Mouse (Mus musculus) embryo, embryonic 9.5 days (tissue): ENCODE measurements at regions not wholly inside any gene's neighbourhood (a gene's known extent, or its start where the extent isn't known, plus 50 kb on each side); places are given as distances from the start of the nearest gene placed in this dataset.

Experiments used
- DNase-seq: peaks from one replicate; pipeline ENCODE4 v3.0.0-alpha.2; 2017; ENCODE audit errors: extremely low spot score

DNA sequence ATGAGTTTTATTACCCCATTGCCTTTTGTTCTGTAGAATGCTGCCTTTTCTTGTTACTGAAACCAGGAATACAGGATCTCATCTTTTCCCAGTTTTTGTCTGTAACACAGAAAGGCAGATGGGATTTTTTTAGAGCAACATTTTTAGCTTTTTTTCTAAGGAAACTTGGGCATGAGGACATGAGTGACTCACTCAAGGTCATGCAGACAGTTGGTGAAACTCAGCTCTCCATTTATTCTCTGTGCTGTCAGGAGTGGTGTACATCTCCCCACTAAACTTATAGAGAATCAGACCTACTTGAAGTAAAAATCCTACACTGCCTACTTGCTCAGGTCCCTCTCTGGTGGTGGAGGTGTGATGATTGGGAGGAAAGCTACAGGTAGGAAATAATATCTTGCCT lies 459.9 kb downstream of the Bcl11a start:
- no peak for DNase-seq

DNA sequence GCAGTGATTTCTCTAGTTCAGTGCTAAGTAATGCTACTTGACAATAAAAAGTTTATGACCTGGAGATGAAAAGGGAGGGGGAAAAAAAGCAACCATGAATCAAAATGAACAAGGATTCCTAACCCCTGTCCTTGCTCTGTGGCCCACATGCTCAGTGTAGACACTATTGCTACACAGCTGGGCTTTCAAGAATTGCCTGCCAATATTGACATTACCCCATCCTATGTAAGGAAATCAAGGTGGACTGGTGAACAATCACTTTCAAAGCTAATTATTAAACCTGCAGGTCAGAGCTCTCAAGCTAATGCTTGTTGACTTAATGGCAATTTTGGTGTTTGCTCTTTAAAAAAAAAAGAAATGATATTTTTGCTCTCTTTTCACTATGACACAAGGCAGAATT lies 491.8 kb downstream of the Bcl11a start:
- DNase-seq: no peak

DNA sequence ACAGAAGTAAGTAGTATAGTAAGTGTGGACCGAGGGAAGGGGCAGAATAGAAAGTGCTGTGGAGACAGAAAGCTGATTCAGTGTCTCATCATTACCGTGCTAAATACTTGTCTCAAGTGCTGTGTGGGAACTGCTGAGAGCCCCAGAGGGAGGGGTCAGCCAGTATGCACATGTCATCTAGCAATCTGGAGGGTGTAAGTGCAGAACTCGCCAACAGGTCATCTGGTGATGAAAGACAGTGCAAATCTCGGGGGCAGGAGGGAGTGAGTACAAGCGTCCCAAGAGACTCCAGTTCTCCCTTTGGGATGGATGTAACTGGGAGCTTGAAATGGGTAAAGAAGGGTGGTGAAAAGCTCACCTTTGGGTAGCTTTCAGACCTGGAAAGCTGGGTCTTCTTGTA lies 535.7 kb downstream of the Bcl11a start:
- DNase-seq: no peak

DNA sequence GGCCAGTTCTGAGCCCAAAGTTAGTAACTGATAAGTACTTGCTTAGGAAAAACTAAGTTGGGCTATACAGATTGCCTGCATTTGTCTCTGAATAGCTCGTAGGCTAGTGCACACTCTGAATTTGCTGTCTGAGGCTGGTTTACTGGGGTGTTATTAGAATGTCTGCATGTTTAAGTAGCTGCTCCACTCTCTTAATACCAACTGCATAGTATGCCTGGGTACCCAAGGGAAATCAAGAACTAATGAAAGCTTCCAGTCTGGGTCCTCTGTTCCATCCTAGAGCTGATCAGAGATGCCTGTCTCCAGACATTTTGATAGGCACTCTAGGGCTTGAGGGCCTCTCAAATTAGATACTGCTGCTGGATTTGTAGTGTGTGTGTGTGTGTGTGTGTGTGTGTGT lies 537.6 kb downstream of the Bcl11a start:
- DNase-seq: no peak

DNA sequence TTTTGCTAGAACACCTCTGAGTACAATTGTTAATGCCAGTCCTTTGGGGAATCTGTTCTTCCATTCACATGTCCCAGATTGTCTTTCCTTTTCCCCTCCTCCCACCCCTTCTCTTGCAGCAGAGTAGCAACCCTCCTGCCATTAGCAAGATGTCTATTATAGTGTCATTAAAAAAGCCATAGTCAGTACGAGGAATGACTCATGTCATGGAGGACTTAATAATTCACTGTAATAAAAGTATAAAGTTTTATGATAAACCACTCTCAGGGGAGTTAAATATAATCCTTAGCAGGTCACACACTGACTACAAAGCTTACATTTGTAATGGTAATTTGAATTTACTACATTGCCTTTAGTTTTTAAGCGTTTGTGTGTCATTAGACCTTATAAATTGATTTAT lies 540.7 kb downstream of the Bcl11a start:
- DNase-seq: no peak

DNA sequence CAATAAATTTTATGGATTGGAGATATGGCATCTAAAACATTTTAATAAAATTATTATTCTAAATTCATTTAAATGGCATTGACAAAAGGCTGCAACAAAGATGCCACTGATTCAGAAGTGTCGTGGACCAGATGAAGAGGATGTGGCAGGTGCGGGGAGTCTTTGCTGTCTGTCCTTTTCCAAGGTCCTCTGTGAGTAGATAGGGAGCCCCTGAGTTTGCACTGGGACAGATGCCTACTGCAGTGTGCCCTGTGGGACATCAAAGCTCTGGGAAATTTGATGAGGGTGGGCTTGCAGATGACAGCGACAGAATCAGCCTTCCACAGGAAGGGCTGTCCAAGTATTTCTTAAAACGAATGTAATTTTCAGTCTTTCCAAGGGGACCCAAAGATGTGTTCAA lies 541.2 kb downstream of the Bcl11a start:
- DNase-seq: no peak

DNA sequence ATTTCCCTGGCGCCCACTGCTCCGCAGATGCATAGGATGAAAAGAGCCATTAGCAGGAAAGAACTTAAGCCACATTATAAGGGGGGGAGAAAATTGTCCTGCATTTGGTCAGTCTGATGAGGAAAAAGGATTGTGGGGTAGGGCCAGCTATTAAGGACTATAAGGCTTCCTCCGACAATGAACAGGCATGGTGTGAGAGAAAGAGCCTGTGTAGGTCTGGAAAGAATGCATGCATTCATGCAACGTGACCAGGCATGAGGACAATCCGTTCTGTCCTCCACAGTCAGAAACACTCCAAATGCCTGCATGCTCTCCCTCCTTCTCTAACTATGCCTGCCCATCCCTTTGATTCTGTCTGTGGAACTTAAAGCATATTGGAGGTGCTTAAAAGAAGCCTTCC lies 550.8 kb downstream of the Bcl11a start:
- no peak for DNase-seq

DNA sequence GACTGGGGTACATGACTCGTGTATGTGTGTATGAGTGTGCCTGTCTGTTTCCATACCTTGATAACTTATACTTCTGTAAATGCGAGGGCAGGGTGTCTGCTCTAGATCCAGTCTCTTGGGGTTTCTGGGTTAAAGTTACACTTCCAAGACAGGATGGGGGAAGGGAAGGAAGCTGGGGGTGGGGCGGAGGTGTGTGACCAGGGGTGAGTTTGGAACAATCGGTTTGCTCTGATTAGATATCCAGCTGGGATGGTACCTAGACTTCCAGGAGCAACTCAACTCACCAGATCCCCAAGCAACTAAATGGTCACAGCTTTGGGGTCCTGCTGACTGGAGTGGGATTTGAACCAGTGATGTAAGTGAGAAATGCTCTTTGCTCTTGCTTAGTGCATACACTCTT lies 551.6 kb downstream of the Bcl11a start:
- no peak for DNase-seq

DNA sequence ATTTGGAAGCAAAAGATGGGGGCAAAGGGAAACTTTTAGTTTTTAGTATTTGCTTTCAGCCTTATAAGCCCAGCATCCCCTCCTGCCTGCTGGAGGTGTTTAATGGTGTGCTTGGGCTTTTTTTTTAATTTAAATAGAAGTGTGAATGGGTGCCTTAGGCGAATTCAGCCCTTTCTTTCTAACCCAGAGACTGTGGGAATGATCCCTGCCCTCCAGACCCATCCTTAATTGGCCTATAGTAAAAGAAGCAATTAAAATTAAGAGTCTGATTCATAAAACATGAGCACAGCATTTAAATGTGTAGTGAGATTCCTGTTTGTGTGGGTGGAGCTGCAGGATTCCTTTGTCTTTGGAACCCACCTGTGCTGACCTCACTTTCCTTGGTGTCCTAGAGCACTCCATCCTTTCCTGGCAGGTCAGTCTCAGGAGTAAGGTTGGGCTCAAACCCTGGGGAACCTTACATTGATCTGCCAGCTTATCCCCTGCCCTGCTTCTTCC lies 552.6 kb downstream of the Bcl11a start:
- no peak for DNase-seq

DNA sequence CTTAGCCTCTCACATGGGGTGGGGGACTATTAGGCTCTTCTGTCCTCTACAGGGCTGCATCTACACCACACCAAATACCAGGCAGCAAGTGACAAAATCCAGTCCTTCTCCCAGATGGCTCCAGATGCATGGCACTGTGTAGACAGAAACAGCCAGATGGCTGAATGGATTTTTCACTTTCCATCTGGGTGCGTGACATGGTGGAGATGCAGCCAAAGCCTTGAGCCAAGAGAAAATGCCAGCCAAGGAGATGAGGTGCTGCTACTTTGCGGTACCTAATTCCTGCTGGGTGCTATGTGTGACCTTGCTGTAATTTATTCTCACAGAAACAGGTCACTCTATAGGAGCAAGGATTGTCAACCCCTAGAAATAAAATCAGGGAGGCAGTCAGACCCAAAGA lies 553.8 kb downstream of the Bcl11a start:
- no peak for DNase-seq

DNA sequence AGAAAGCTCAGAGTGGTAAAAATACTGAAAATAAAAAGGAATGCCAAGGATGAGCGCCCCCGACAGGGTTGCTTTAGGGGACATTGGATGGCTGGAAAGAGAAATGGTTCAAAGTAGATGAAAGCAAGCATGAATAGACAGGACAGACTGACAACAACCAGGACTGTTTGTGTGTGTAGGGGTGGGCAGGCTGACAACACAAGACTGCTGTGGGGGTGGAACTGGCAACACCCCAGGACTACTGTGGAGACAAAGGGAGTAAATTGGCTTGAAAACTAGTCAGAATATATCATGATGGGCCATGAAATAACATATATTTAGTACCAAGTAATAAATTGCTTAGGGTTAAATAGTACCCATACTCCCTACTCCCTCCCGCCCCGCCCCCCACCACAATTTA lies 558.9 kb downstream of the Bcl11a start:
- DNase-seq: no peak

DNA sequence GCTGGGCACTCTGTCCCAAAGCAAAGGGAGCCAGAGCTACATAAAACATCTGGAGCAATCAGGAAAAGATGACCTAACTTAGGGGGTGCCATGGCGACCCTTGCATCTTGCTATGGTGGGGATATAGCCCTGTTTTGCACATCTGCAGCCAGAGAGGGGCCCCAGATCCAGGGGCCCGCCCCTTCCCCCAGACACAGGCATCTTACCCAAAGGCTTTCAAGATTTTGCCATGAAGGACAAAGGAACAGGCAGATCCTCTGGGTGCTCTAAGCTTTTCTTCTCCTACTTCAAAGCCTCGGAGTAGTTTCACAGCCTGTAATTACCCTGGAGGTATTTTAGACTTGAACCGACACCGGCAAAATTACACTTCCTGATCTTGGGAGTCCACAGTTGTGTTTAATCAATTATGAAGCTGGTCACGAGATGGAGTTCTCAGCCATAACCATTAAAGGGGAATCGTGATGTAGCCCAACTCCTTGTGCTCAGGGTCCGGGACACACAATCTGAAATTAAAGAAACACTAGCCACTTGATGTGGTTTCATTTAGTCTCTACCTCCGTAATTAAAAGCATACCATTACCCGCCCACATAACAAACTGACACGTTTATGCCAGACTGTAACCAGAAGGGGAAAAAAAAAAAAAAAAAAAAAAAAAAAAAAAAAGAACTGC lies 565.7 kb downstream of the Bcl11a start:
- no peak for DNase-seq

DNA sequence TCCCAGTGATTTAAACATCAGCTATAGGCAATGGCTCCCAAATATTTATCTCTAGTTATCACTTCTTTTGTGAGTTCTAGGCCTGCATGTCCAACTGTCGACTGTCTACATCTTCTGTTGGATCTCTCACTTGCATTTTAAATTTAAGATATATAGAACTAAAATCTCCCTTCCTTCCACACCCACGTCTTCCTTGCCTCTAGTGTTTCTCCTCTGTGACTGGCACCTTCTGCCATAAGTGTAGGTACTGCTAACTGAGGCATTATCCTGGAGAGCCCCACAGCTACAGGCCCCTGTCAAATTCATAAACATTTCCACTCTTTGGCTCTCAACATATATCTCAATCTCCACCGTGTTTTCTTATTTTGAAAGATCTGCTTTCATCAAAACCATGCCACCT lies 575.0 kb downstream of the Bcl11a start:
- DNase-seq: no peak

DNA sequence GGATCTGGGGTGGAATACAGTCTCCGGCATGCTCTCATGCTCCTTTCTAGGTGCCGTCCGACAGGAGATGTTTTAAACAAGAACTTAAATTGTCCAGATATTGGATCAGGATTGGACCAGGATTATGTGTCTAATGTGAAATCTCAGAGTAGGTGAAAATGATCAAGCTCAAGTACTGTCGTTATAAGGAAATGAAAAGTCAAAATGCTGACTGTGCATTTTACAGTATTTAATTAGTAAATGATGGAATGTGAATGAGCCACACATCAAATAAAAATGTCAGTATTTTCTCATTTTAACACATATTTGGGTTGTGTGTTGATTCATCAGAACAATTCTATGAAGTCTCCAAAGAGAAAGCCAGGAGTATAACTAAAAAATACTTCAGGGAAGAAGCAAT lies 586.2 kb downstream of the Bcl11a start:
- DNase-seq: no peak

DNA sequence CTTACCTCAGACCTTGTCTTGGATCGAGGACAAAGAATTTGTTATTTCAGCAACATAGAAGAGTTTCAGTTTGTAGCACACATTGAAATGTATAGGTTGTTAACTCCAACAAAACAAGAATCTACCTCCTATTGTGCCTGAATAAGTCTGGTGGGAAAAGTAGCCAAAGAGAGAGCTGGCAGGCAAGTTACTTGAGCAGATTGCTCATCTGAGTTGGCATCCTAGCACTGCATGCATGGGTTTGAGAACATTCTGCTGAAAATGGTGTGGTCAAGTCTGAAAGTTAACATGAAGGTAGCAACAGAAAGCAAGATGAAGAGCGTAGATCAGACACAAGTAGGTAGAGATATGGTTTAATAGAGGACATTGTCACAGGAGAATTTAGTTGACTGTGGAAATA lies 587.5 kb downstream of the Bcl11a start:
- no peak for DNase-seq

DNA sequence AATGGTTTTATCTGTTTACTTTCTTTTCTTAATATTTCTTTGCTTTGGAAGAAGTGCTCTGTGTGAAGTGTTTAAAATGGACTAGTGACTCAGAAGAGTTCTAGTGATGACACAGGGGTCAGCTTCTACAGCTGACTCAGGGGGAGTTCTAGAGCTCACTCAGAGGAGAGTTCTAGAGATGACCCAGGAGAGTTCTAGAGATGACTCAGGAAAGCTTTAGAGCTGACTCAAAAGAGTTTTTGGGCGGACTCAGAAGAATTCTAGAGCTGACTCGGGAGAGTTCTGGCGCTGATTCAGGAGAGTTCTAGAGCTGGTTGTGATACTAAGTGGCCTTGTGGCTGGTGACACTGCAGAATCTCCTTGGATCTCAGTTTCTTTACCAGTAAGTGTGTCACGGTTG lies 593.8 kb downstream of the Bcl11a start:
- no peak for DNase-seq

DNA sequence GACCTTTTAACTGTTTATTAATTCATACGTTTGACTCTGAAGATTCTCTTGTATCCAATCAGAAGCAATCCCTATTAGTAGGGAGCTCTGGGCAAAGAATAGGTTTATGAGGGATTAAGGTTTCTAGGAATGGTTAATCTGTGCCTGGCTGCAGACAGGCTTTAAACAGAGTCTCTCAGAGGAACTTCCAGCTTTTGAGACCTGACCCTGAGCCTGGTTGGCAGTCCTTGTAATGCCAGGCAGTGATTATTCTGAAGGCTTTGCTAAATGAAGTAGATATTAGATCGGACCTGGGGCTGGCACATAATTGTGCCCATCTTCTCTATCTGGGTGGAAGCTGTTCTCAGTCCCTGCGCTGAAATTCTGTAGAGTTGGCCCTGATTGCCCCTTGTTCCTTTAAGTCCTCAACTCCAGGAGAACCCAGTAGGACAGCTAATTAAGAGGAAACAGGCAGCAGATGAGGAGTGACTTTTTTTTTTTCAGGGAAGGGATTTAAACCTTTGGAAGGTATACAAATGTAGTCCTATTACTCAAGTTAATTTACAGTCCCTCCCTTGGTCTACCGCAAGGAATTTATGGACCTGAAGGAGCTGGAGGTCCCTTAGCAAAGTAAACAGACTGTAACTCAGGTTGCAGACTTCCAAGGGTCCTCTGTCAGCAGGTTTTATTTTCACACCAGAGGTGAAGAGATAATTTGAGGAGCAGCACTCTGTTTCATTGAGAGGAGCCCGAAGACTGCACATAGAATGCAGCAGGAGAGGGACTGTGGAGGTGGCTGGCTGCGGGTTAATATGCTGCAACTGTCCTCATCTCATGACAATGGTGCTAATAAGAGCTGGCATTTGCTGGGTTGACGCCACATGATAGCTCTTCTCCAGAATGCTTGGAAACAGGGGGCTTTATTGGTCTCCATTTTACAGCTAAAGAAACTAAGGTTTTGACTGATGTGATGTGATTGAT lies 595.7 kb downstream of the Bcl11a start:
- no peak for DNase-seq

DNA sequence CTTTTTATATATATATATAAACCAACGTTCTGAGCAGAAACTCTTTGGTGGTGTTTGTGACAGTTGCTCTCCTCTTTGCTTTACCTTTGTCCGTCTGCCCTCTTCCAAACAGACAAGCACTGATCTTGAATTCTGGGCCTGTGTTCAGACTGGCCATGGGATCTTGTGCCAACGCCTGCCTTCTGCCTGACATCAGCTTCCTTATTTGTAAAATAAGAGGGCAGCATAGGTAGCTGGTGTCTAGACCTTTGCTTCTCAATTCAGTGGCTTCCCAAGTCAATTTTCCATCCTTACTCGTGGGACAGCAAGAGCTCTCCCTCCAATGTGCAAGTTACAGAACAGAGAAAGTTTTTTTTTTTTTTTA lies 596.3 kb downstream of the Bcl11a start:
- no peak for DNase-seq

DNA sequence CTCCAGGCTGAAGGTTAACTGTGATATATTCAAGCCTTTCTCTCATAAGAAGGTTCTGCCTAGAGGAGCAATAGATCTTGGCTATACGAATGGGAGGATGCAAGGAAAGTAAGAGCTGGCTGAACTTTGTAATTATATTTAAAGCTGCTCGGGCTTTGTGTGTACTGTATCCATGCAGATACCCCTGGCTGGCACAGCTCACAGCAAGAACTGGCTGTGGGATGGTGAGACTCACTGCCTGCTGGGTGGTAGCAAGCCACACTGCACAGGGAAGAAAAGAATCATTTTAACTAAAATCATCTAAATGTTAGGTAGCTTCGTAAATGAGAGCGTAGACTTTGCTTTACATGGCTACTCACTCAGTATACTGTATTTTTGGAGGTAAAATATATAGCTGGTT lies 599.2 kb downstream of the Bcl11a start:
- DNase-seq: no peak

DNA sequence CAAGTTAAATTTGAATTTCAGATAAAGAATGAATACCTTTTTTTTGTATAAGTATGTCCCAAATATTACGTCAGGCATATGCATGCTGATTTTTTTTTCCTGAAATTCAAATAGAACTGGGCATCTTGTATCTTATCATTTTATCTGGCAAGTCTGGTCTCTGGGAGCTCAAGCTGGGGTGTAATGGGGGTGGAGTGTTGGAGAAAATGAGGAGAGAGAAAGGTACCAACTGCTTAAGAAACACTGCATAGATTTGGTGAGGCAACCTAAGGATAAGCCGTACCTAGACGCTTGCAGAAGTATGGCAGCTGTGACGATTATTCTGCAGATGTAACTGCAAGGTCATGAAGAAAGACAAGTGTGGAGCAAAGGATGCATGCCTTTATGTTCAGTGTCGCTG lies 601.7 kb downstream of the Bcl11a start:
- no peak for DNase-seq

DNA sequence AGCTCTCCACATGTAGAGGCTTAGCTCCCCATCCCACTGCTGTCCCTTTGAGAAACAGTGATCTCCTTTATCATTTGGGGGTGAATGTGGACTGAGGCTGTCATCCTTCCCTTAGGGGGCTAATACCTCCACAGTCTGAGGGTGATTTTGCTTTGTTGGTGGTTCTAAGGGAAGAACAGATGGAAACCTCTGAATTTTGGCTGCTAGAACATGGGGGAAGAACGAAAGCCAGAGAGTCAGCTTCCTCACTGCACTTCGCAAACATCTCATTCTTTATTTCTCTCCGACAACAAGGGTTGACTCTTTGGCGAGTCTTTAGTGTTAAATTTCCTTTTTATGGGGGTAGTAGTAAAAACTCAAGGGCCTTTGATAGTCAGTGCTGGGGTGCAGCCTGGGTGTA lies 604.6 kb downstream of the Bcl11a start:
- no peak for DNase-seq

DNA sequence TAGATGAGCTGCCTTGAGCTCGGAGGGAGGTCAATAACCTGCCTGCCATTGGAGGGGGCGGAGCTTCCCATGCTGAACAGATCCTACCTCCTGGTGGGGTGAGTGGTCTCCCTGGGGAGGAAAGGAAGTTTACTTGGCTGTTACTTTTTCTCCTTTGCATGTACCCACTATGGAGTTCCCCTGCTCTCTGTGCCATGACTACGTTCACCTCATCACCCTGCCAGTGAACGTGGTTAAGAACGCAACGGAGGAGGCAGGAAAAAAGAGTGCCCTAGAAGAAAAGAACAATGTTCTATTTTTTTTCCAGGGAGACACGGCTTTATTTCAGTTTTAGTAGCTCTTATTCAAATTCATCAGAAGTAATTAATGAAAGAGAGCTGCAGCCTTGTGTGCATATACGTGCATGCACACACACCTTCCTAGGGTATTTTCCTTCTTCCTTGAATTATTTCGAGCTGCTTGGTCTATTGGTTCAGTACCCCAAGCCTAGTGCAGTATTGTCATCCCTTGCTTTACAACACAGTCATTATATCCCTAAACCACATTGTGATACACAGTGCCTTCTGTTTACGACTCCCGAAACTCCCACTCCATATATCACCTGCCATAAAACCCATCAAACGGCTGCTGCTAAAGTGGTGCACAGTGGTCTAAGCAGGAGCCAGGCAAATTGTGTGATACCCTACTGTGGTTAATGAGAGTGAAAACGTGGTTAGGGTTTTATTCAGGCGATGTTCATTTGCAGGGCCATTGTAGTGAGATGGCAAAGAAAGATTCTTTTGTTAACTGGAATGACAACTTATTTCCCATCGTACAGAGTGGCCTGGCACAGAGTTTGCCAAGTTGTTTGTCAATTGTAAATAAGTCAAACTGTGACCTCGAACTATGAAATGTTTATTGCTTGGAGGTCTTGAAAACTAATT lies 608.0 kb downstream of the Bcl11a start:
- no peak for DNase-seq
